Mouse (Mus musculus) liver, embryonic 14.5 days (tissue): Measurements from ENCODE around the gene Ndufb6. TPM values are rescaled to one million over a fixed set of nuclear protein-coding genes. Genes with fewer than 3 reads are reported as not detected.

ENCODE experiments used
- ATAC-seq: fragments of 200-750 bp; cut with Nextera tagmentation; 2 replicates; pipeline ENCODE4 v1.8.0; 2017; ENCODE audit warnings: moderate number of reproducible peaks, mild to moderate bottlenecking, moderate library complexity; ENCODE audit not compliant: insufficient read depth
- DNase-seq, 3 experiments: peaks; one replicate each; pipeline ENCODE4 v3.0.0-alpha.2; 2012 to 2013; ENCODE audit warnings: low read depth in 3 of 3, low spot score in 3 of 3
- H3K27ac ChIP-seq: fragments of 300-500 bp; sonication (generic); 2 replicates; pipeline ENCODE4 v1.5.1; 2014; ENCODE audit warnings: moderate library complexity, mild to moderate bottlenecking, control low read depth, inconsistent platforms
- H3K27me3 ChIP-seq: fragments of 300-500 bp; sonication (generic); 2 replicates; pipeline ENCODE4 v1.6.1; 2014; ENCODE audit warnings: mild to moderate bottlenecking, low read length, moderate library complexity; ENCODE audit not compliant: control insufficient read depth, insufficient read depth
- H3K36me3 ChIP-seq: fragments of 300-500 bp; sonication (generic); replicated peaks from 2 replicates; pipeline ENCODE4 v1.6.1; 2014; ENCODE audit warnings: low read depth; ENCODE audit not compliant: control insufficient read depth, insufficient read depth
- H3K4me1 ChIP-seq, 2 experiments: fragments of 200-500 bp in 1 of 2; fragments of 300-500 bp in 1 of 2; sonication (generic) in 1 of 2; replicated peaks; 2 replicates each; pipeline ENCODE4 v1.6.1; 2012 to 2014; ENCODE audit warnings: antibody characterized with exemption in 1 of 2, inconsistent platforms in 1 of 2, low read length in 1 of 2; ENCODE audit not compliant: control insufficient read depth in 2 of 2, insufficient read depth in 2 of 2
- H3K4me2 ChIP-seq: fragments of 300-500 bp; sonication (generic); 2 replicates; pipeline ENCODE4 v1.6.1; 2014; ENCODE audit warnings: low read depth, mild to moderate bottlenecking, control low read depth, moderate library complexity
- H3K4me3 ChIP-seq, 2 experiments: fragments of 200-500 bp in 1 of 2; fragments of 300-500 bp in 1 of 2; sonication (generic) in 1 of 2; 2 replicates each; pipeline ENCODE4 v1.5.1; 2012 to 2014; ENCODE audit warnings: low read depth in 2 of 2, low read length in 2 of 2, mild to moderate bottlenecking in 2 of 2, control low read depth in 1 of 2, inconsistent platforms in 1 of 2, moderate library complexity in 1 of 2; ENCODE audit not compliant: insufficient read depth in 1 of 2
- H3K9ac ChIP-seq: fragments of 300-500 bp; sonication (generic); replicated peaks from 2 replicates; pipeline ENCODE4 v1.6.1; 2014; ENCODE audit warnings: mild to moderate bottlenecking, control low read depth, moderate library complexity
- H3K9me3 ChIP-seq: fragments of 300-500 bp; sonication (generic); 2 replicates; pipeline ENCODE4 v1.6.1; 2016; ENCODE audit warnings: low read length, mixed read lengths; ENCODE audit not compliant: control insufficient read depth
- CTCF ChIP-seq: IDR thresholded peaks from 2 replicates; pipeline ENCODE4 v1.5.1; 2016; ENCODE audit warnings: antibody characterized with exemption, low read depth, control low read depth
- EP300 ChIP-seq: IDR thresholded peaks from 2 replicates; pipeline ENCODE4 v1.6.1; 2016; ENCODE audit warnings: antibody characterized with exemption, low read depth
- WGBS: fragments of 180-500 bp; shearing (Covaris S2); extraction: QIAGEN DNeasy Blood & Tissue Kit; methylation state at CpG from one replicate; pipeline ENCODE4 v1.1.7; 2014; ENCODE audit not compliant: insufficient replicate concordance; 5-methylcytosine and 5-hydroxymethylcytosine counted together
- polyA plus RNA-seq, 2 experiments: library from polyadenylated mRNA; depleted of rRNA in 1 of 2; stranded (reverse) in 1 of 2; unstranded in 1 of 2; fragments of >200 nt; fragmentation: Nextera tagmentation in 1 of 2; extraction: Ambion mirVana in 1 of 2; gene quantifications; 2 replicates each; pipeline versions ENCODE4 v1.2.1 to v1.2.3; 2012 to 2014

The Ndufb6 gene
- polyA plus RNA-seq, 2 experiments, result 56.4 to 161 TPM

GRCm38 (mm10) chr4:40269430-40270032, 9.7 kb downstream of the Ndufb6 start, which contains the start of the genes Smim27 and Topors:
Gene Smim27, plus strand, starts transcription at chr4:40269579.
Gene Topors, minus strand, starts transcription at chr4:40269850.
- H3K9ac ChIP-seq, result peak within 1 kb of the TSS; percentile 78
- H3K36me3 ChIP-seq, result peaks cover 11% of the 10 kb centered on the region
- peak within 1 kb of the TSS; percentile 95 for H3K4me2 ChIP-seq
- H3K9me3 ChIP-seq, result no peaks in the 10 kb centered on the region
- ATAC-seq, result peak; percentile 95
- H3K27ac ChIP-seq, result peak within 1 kb of the TSS; percentile 81
- no peaks in the 10 kb centered on the region for H3K27me3 ChIP-seq
- DNase-seq, result peak; percentile 89 to 93 (median 90)
- H3K4me3 ChIP-seq, result peak within 1 kb of the TSS; percentile 92 to 95
- peaks cover 3 to 7% of the 10 kb centered on the region in 2 experiments; a peak in 3 of 4 replicates for H3K4me1 ChIP-seq
- TF ChIP-seq CTCF (no peak; the same call in 1 of the 2 replicates), EP300 (peak; percentile 28; the same call in 1 of the 2 replicates)
- under 1% methylated on average over 38 of the region's 38 CpGs for WGBS

DNA sequence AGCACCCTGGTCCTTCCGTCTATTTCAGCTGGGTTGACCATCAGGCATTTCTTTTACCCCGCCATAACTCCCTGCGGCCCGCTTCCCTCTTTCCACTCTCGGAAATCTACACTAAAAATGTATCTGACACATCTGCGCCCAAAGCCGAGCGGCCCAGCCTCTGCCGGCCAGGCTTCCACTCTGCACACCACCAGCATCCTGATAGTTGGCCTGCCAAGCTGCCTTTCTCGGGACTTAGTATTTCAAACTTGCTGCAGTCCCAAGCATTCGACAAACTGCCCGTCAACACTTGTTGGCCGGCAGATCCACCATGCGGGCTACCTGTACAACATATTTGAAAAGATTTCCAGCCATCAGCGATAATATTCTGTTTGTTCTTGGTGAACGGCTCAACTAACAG, 10.4 kb downstream of the Ndufb6 start:
- peaks cover 11% of the 10 kb centered on the region for H3K36me3 ChIP-seq
- DNase-seq (peak in 1 of 3 experiments; percentile 24), ATAC-seq (peak; percentile 4; the same call in 1 of the 2 replicates)
- H3K9me3 ChIP-seq, result no peaks in the 10 kb centered on the region
- H3K27me3 ChIP-seq, result no peaks in the 10 kb centered on the region
- peak overlapping the region; percentile 95 for H3K4me2 ChIP-seq
- H3K4me3 ChIP-seq, result peak overlapping the region; percentile 92 to 95
- H3K4me1 ChIP-seq, result peaks cover 3 to 7% of the 10 kb centered on the region in 2 experiments; a peak in 3 of 4 replicates
- H3K9ac ChIP-seq, result peak overlapping the region; percentile 78
- WGBS, result under 1% methylated on average over 16 of the region's 16 CpGs
- peak overlapping the region; percentile 81 for H3K27ac ChIP-seq
- no peak for TF ChIP-seq CTCF
- no peak for TF ChIP-seq EP300

- Histone ChIP-seq H3K27ac (peak overlapping the region; percentile 81), H3K9ac (peak overlapping the region; percentile 78), H3K9me3 (no peaks in the 10 kb centered on the region), H3K27me3 (no peaks in the 10 kb centered on the region), H3K4me1 (peaks cover 3 to 7% of the 10 kb centered on the region in 2 experiments; a peak in 3 of 4 replicates), H3K4me3 (peak overlapping the region; percentile 92 to 95), H3K36me3 (peaks cover 11% of the 10 kb centered on the region), H3K4me2 (peak overlapping the region; percentile 95)
- TF ChIP-seq CTCF (peak; percentile 57), EP300 (no peak)
- DNase-seq, result peak; percentile 53 to 67 (median 59)
- peak; percentile 59 for ATAC-seq
- WGBS, result under 1% methylated on average over 50 of the region's 50 CpGs
These were observed 10.9 kb downstream of the Ndufb6 start for GRCm38 (mm10) chr4:40268204-40268813.

DNA sequence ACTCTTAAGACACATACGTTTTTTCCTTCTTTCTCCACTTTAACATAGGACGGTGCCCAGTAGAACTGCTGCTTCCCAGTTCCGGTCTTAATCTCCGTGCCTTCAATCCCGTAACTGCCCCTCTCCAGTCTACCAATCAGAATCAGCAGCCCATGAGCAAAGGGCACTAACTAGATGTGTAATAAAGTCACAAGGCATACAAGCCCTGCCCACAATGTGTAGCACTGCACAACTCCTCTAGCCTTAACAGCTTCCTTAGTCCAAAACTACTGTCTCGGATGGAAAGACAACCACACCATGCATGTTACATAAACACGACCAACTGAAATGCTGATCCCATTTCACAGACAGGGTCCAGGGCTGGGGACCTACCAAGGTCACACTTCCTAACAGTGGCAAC, 11.5 kb downstream of the Ndufb6 start:
- Histone ChIP-seq H3K4me1 (peaks cover 3 to 7% of the 10 kb centered on the region in 2 experiments; a peak in 3 of 4 replicates), H3K9me3 (no peaks in the 10 kb centered on the region), H3K27ac (peak overlapping the region; percentile 46), H3K36me3 (peaks cover 13% of the 10 kb centered on the region), H3K4me2 (peak overlapping the region; percentile 95), H3K4me3 (peak overlapping the region; percentile 92 to 95), H3K9ac (peak overlapping the region; percentile 78), H3K27me3 (no peaks in the 10 kb centered on the region)
- DNase-seq (no peak), ATAC-seq (no peak)
- TF ChIP-seq CTCF (no peak), EP300 (no peak)
- whole genome bisulfite sequencing, result 62% methylated on average over 7 of the region's 7 CpGs

DNA sequence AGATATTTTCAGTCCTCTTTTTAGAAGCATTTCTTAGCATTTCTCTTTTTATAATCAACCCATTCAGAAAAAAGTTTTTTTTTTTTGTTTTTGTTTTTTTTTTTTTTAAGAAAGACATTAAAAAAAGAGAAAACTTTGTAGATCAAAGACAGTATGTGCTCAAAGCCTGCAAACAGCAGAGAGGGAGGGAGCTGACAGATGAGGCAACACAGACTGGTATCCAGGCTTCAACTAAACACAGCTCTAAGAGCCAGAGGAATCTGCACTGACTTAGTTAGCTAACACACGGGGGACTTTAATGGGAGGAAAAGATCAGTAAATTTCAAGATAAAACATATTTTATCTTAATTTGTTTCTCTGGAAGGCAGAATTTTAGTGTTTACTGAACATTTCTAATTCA, 14.9 kb downstream of the Ndufb6 start:
- H3K36me3 ChIP-seq, result peaks cover 37% of the 10 kb centered on the region
- peaks cover 3 to 7% of the 10 kb centered on the region in 2 experiments; a peak in 3 of 4 replicates for H3K4me1 ChIP-seq
- no peaks in the 10 kb centered on the region for H3K9me3 ChIP-seq
- H3K4me3 ChIP-seq, result no peak overlapping the region
- 62% methylated on average over 1 of the region's 1 CpGs for WGBS
- H3K27ac ChIP-seq, result no peak overlapping the region
- no peak for TF ChIP-seq CTCF
- no peak for TF ChIP-seq EP300
- ATAC-seq (no peak), DNase-seq (no peak)
- H3K4me2 ChIP-seq, result no peak overlapping the region
- H3K27me3 ChIP-seq, result no peaks in the 10 kb centered on the region
- H3K9ac ChIP-seq, result no peak overlapping the region
